Comparison of ENCODE assay signal across 20 mouse cellular contexts in the genomic region with DNA sequence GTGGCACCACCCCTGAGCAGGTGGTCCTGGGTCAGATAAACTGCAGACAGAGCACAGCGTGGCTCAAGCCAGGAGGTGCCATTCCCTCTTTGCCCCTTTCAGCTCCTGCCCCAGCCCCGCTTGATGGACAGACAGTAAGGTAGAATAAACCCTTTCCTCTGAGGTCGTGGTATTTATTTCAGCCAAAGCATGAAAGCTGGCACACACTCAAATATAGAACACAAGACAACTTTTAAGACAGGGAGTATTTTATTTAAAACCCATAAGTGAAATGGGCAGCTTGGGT. TPM values are rescaled to one million over a fixed set of nuclear protein-coding genes. Genes with fewer than 3 reads are reported as not detected.
DNase-seq lines count a peak whose midpoint lies in the region; ATAC-seq and TF ChIP-seq lines count a peak whose summit lies in the region.
"Had no signal": no experiment of that assay in that cellular context is flagged by ENCODE, and none has a peak within 500 bp of the region (broad histone marks: within the 10 kb centered on the region; RNA-seq: fewer than 3 reads in every experiment).

No protein-coding gene starts in this region.

- peak; percentile 39; the same call in 1 of the 2 replicates for TF ChIP-seq POLR2A in cortical plate, adult 2 months (IDR thresholded peaks at IDR 0.05; ENCODE audit: extremely low read depth, insufficient read depth, low read length)

- peaks cover 15% of the 10 kb centered on the region for H3K36me3 ChIP-seq in forebrain, embryonic 15.5 days
- H3K36me3 ChIP-seq in hindbrain, embryonic 16.5 days (ENCODE audit: control insufficient read depth, insufficient read depth, low read length), result no peaks in the 10 kb centered on the region
- peaks cover 13% of the 10 kb centered on the region; the same call in 1 of the 2 replicates for H3K36me3 ChIP-seq in midbrain, postnatal 0 days (ENCODE audit: insufficient read depth, low read length)
- H3K36me3 ChIP-seq: liver, embryonic 13.5 days; stomach, embryonic 15.5 days had no signal

- H3K9me3 ChIP-seq in forebrain, embryonic 15.5 days, result no peaks in the 10 kb centered on the region
- no peaks in the 10 kb centered on the region for H3K9me3 ChIP-seq in hindbrain, embryonic 16.5 days (ENCODE audit: control insufficient read depth, low read length)
- no peaks in the 10 kb centered on the region for H3K9me3 ChIP-seq in midbrain, postnatal 0 days (ENCODE audit: low read length)
- H3K9me3 ChIP-seq: limb, embryonic 10.5 days; liver, embryonic 13.5 days; stomach, embryonic 15.5 days had no signal

- peak overlapping the region; percentile 71 for H3K4me2 ChIP-seq in forebrain, embryonic 15.5 days (replicated peaks)
- H3K4me2 ChIP-seq in hindbrain, embryonic 16.5 days (ENCODE audit: low read length), result peak overlapping the region; percentile 61
- peak overlapping the region; percentile 88 for H3K4me2 ChIP-seq in midbrain, postnatal 0 days (ENCODE audit: low read depth, low read length, poor library complexity, severe bottlenecking)
- H3K4me2 ChIP-seq: liver, embryonic 13.5 days; stomach, embryonic 15.5 days had no signal

- no peak for DNase-seq in midbrain, postnatal 0 days (ENCODE audit: low spot score)
- DNase-seq in left cerebral cortex, adult 2 months (ENCODE audit: extremely low spot score in 1 of 2, low spot score in 2 of 2), result no peak
- DNase-seq in heart, adult 9 months (ENCODE audit: low spot score in 2 of 2), result no peak
- DNase-seq in gastrocnemius, postnatal 36 days, result no peak
- no peak for DNase-seq in spleen, postnatal 36 days (ENCODE audit: low spot score in 2 of 2)
- DNase-seq: kidney, adult 11 months; kidney, postnatal 14 days; liver, embryonic 13.5 days had no signal

- no peaks in the 10 kb centered on the region for H3K27me3 ChIP-seq in forebrain, embryonic 15.5 days
- no peaks in the 10 kb centered on the region for H3K27me3 ChIP-seq in hindbrain, embryonic 16.5 days (replicated peaks; ENCODE audit: control insufficient read depth, insufficient read depth, low read length)
- no peaks in the 10 kb centered on the region for H3K27me3 ChIP-seq in midbrain, postnatal 0 days (ENCODE audit: insufficient read depth, low read length)
- H3K27me3 ChIP-seq: stomach, embryonic 15.5 days had no signal

- intact Hi-C loops in left cerebral cortex, adult 2 months (cut with DNase I), result no loop called here
- intact Hi-C loops in gastrocnemius, postnatal 36 days (cut with DNase I), result no loop called here

- 43% methylated on average over 3 of the region's 3 CpGs for WGBS in forebrain, embryonic 15.5 days
- 22% methylated on average over 3 of the region's 3 CpGs for WGBS in hindbrain, embryonic 16.5 days
- WGBS in midbrain, postnatal 0 days, result 16% methylated on average over 3 of the region's 3 CpGs

- ATAC-seq in forebrain, embryonic 15.5 days (replicated peaks), result no peak
- no peak for ATAC-seq in hindbrain, embryonic 16.5 days
- ATAC-seq in midbrain, postnatal 0 days (ENCODE audit: low FRiP score), result no peak
- ATAC-seq: lung, postnatal 0 days had no signal

- no peak overlapping the region for H3K4me3 ChIP-seq in cortical plate, adult 2 months (ENCODE audit: insufficient read depth, low read length)
- H3K4me3 ChIP-seq in forebrain, embryonic 15.5 days, result peak overlapping the region; percentile 40
- H3K4me3 ChIP-seq in hindbrain, embryonic 16.5 days (ENCODE audit: low read length), result peak overlapping the region; percentile 32
- peak overlapping the region; percentile 37 for H3K4me3 ChIP-seq in midbrain, postnatal 0 days (ENCODE audit: low read depth, low read length)
- H3K4me3 ChIP-seq in left cerebral cortex, adult 2 months, result no peak overlapping the region
- H3K4me3 ChIP-seq: limb, embryonic 10.5 days; liver, embryonic 13.5 days; stomach, embryonic 15.5 days had no signal

- peaks cover 2% of the 10 kb centered on the region; the same call in 1 of the 2 replicates for H3K4me1 ChIP-seq in cortical plate, adult 2 months (ENCODE audit: control insufficient read depth, insufficient read depth, low read length)
- peaks cover 18% of the 10 kb centered on the region for H3K4me1 ChIP-seq in forebrain, embryonic 15.5 days
- H3K4me1 ChIP-seq in hindbrain, embryonic 16.5 days (ENCODE audit: control insufficient read depth, insufficient read depth, low read depth, low read length), result peaks cover 15% of the 10 kb centered on the region
- 0 out of 2 replicates have a peak, but pooled peaks cover 3% of the 10 kb centered on the region for H3K4me1 ChIP-seq in midbrain, postnatal 0 days (ENCODE audit: insufficient read depth, low read length)

- TF ChIP-seq CTCF in cortical plate, adult 2 months (IDR thresholded peaks at IDR 0.05; ENCODE audit: extremely low read depth, insufficient read depth, low read length), result no peak
- TF ChIP-seq CTCF in midbrain, postnatal 0 days (IDR thresholded peaks at IDR 0.05), result peak; percentile 21
- TF ChIP-seq CTCF in left cerebral cortex, adult 2 months (IDR thresholded peaks at IDR 0.05), result no peak

- H3K27ac ChIP-seq in cortical plate, adult 2 months (ENCODE audit: insufficient read depth, low read length), result no peak overlapping the region
- peak overlapping the region; percentile 48; the same call in 1 of the 2 replicates for H3K27ac ChIP-seq in forebrain, embryonic 15.5 days (replicated peaks)
- H3K27ac ChIP-seq in hindbrain, embryonic 16.5 days (ENCODE audit: low read depth, low read length), result no peak overlapping the region
- no peak overlapping the region for H3K27ac ChIP-seq in midbrain, postnatal 0 days (ENCODE audit: low read depth, low read length)
- no peak overlapping the region for H3K27ac ChIP-seq in left cerebral cortex, adult 2 months
- H3K27ac ChIP-seq: limb, embryonic 10.5 days; liver, embryonic 13.5 days; stomach, embryonic 15.5 days had no signal

- H3K9ac ChIP-seq in forebrain, embryonic 15.5 days (replicated peaks), result peak overlapping the region; percentile 51
- peak overlapping the region; percentile 26; the same call in 1 of the 2 replicates for H3K9ac ChIP-seq in hindbrain, embryonic 16.5 days (ENCODE audit: low read depth, low read length)
- peak overlapping the region; percentile 62 for H3K9ac ChIP-seq in midbrain, postnatal 0 days (replicated peaks; ENCODE audit: low read length, poor library complexity, severe bottlenecking)
- H3K9ac ChIP-seq: liver, embryonic 13.5 days; stomach, embryonic 15.5 days had no signal

RNA-seq across cellular contexts. Expression of a gene that starts 3.8 kb away (rescaled TPM):
- 0.35 and 0.55 TPM in 2 replicates for polyA plus RNA-seq in cortical plate, adult 2 months (2012; rRNA removed)
- polyA plus RNA-seq in forebrain, embryonic 15.5 days (2015; fragmentation: Nextera tagmentation; extraction: Ambion mirVana), result not detected in 2 replicates
- polyA plus RNA-seq in hindbrain, embryonic 16.5 days (2015; fragmentation: Nextera tagmentation; extraction: Ambion mirVana), result not detected in 2 replicates
- 1,797 and 2,945 TPM in 2 replicates for total RNA-seq in midbrain, postnatal 0 days (2014; rRNA removed)
- polyA plus RNA-seq in midbrain, postnatal 0 days (2015; fragmentation: Nextera tagmentation; extraction: Ambion mirVana), result not detected in 2 replicates
- not detected for total RNA-seq in left cerebral cortex, adult 2 months (2021)
- total RNA-seq in gastrocnemius, postnatal 36 days (2021), result not detected
- total RNA-seq: gastrocnemius, adult 8-10 months; heart, adult 8-10 months; heart, postnatal 25 days; layer of hippocampus, postnatal 14 days had no signal
- polyA plus RNA-seq: embryonic facial prominence, embryonic 14.5 days; limb, embryonic 10.5 days; liver, embryonic 13.5 days; lung, postnatal 0 days; stomach, embryonic 15.5 days had no signal

RNA-seq across cellular contexts. Expression of a gene that starts 4.0 kb away (rescaled TPM):
- polyA plus RNA-seq in cortical plate, adult 2 months (2012; rRNA removed), result 1,321 and 1,512 TPM in 2 replicates
- 14,933 and 15,115 TPM in 2 replicates for polyA plus RNA-seq in forebrain, embryonic 15.5 days (2015; fragmentation: Nextera tagmentation; extraction: Ambion mirVana)
- polyA plus RNA-seq in hindbrain, embryonic 16.5 days (2015; fragmentation: Nextera tagmentation; extraction: Ambion mirVana), result 15,480 and 15,543 TPM in 2 replicates
- total RNA-seq in midbrain, postnatal 0 days (2014; rRNA removed), result 17,447 and 20,461 TPM in 2 replicates
- polyA plus RNA-seq in midbrain, postnatal 0 days (2015; fragmentation: Nextera tagmentation; extraction: Ambion mirVana), result 15,641 and 16,823 TPM in 2 replicates
- total RNA-seq in left cerebral cortex, adult 2 months (2021), result 100 to 1,000 TPM; 817 to 827 TPM
- 10 to 100 TPM; 27.6 to 30.1 TPM for total RNA-seq in gastrocnemius, postnatal 36 days (2021)

RNA-seq across cellular contexts. Expression of a gene that starts 15.2 kb away (rescaled TPM):
- 1,160 and 1,231 TPM in 2 replicates for polyA plus RNA-seq in cortical plate, adult 2 months (2012; rRNA removed)
- 1,138 and 1,204 TPM in 2 replicates for polyA plus RNA-seq in forebrain, embryonic 15.5 days (2015; fragmentation: Nextera tagmentation; extraction: Ambion mirVana)
- 1,672 and 1,683 TPM in 2 replicates for polyA plus RNA-seq in hindbrain, embryonic 16.5 days (2015; fragmentation: Nextera tagmentation; extraction: Ambion mirVana)
- total RNA-seq in midbrain, postnatal 0 days (2014; rRNA removed), result 2,522 and 3,264 TPM in 2 replicates
- 1,582 and 1,796 TPM in 2 replicates for polyA plus RNA-seq in midbrain, postnatal 0 days (2015; fragmentation: Nextera tagmentation; extraction: Ambion mirVana)
- 100 to 1,000 TPM; 509 to 550 TPM for total RNA-seq in left cerebral cortex, adult 2 months (2021)
- 10 to 100 TPM; 21.8 to 23.2 TPM for total RNA-seq in gastrocnemius, postnatal 36 days (2021)

RNA-seq across cellular contexts. Expression of a gene that starts 31.5 kb away (rescaled TPM):
- polyA plus RNA-seq in cortical plate, adult 2 months (2012; rRNA removed), result 24.7 and 27.1 TPM in 2 replicates
- polyA plus RNA-seq in forebrain, embryonic 15.5 days (2015; fragmentation: Nextera tagmentation; extraction: Ambion mirVana), result 43.2 and 45.2 TPM in 2 replicates
- polyA plus RNA-seq in hindbrain, embryonic 16.5 days (2015; fragmentation: Nextera tagmentation; extraction: Ambion mirVana), result 25.9 and 27.0 TPM in 2 replicates
- 46.0 and 56.9 TPM in 2 replicates for total RNA-seq in midbrain, postnatal 0 days (2014; rRNA removed)
- polyA plus RNA-seq in midbrain, postnatal 0 days (2015; fragmentation: Nextera tagmentation; extraction: Ambion mirVana), result 19.6 and 21.7 TPM in 2 replicates
- 10 to 100 TPM; 17.8 to 19.1 TPM for total RNA-seq in left cerebral cortex, adult 2 months (2021)
- 1 to 10 TPM; 6.3 to 7.6 TPM for total RNA-seq in gastrocnemius, postnatal 36 days (2021)

RNA-seq across cellular contexts. Expression of a gene that starts 51.2 kb away (rescaled TPM):
- polyA plus RNA-seq in cortical plate, adult 2 months (2012; rRNA removed), result 0.25 and 0.28 TPM in 2 replicates
- polyA plus RNA-seq in forebrain, embryonic 15.5 days (2015; fragmentation: Nextera tagmentation; extraction: Ambion mirVana), result 0.52 and 0.68 TPM in 2 replicates
- 1.3 and 2.1 TPM in 2 replicates for polyA plus RNA-seq in hindbrain, embryonic 16.5 days (2015; fragmentation: Nextera tagmentation; extraction: Ambion mirVana)
- 0.38 and 0.71 TPM in 2 replicates for total RNA-seq in midbrain, postnatal 0 days (2014; rRNA removed)
- polyA plus RNA-seq in midbrain, postnatal 0 days (2015; fragmentation: Nextera tagmentation; extraction: Ambion mirVana), result 0.18 and 0.22 TPM in 2 replicates
- total RNA-seq in left cerebral cortex, adult 2 months (2021), result under 1 TPM in 1 of 2 experiments, not detected in 1; 0.28 TPM
- under 1 TPM; 0.41 to 0.96 TPM for total RNA-seq in gastrocnemius, postnatal 36 days (2021)
- total RNA-seq: megakaryocyte, adult 5-6 weeks had no signal

Comparison
In these comparisons a context has a peak if more than half of its experiments do, and no peak if none do; other contexts are left out.
1. H3K4me3 ChIP-seq: peak in forebrain, embryonic 15.5 days (single experiment), hindbrain, embryonic 16.5 days (single experiment) and midbrain, postnatal 0 days (single experiment); none in cortical plate, adult 2 months (single experiment) and left cerebral cortex, adult 2 months (single experiment).
2. Peak in every context shown above with its lines, with median percentiles within 50 percentile points of each other: H3K4me2 ChIP-seq and H3K9ac ChIP-seq.